Mouse (Mus musculus) midbrain, postnatal 0 days (tissue): ENCODE measurements around the gene Rps6ka5. TPM values are rescaled to one million over a fixed set of nuclear protein-coding genes. Genes with fewer than 3 reads are reported as not detected.

Experiments
- ATAC-seq: fragments of 200-750 bp; cut with Nextera tagmentation; 2 replicates; pipeline ENCODE4 v1.8.0; 2017; ENCODE audit warnings: moderate number of reproducible peaks, mild to moderate bottlenecking, moderate TSS enrichment, moderate library complexity; ENCODE audit not compliant: low FRiP score
- DNase-seq: peaks from one replicate; pipeline ENCODE4 v3.0.0-alpha.2; 2015; ENCODE audit warnings: low spot score
- H3K27ac ChIP-seq: fragments of 300-500 bp; sonication (generic); 2 replicates; pipeline ENCODE4 v1.5.1; 2014; ENCODE audit warnings: low read depth, mild to moderate bottlenecking, low read length, mixed read lengths
- H3K27me3 ChIP-seq: fragments of 300-500 bp; sonication (generic); 2 replicates; pipeline ENCODE4 v1.6.1; 2014; ENCODE audit warnings: low read length, control low read depth, mixed read lengths; ENCODE audit not compliant: insufficient read depth
- H3K36me3 ChIP-seq: fragments of 300-500 bp; sonication (generic); 2 replicates; pipeline ENCODE4 v1.6.1; 2014; ENCODE audit warnings: low read length, control low read depth, mixed read lengths; ENCODE audit not compliant: insufficient read depth
- H3K4me1 ChIP-seq: fragments of 300-500 bp; sonication (generic); 2 replicates; pipeline ENCODE4 v1.6.1; 2014; ENCODE audit warnings: mild to moderate bottlenecking, control low read depth, antibody characterized with exemption, low read length, mixed read lengths; ENCODE audit not compliant: insufficient read depth
- H3K4me2 ChIP-seq: fragments of 300-500 bp; sonication (generic); 2 replicates; pipeline ENCODE4 v1.6.1; 2014; ENCODE audit warnings: low read depth, mild to moderate bottlenecking, low read length, mixed read lengths; ENCODE audit not compliant: poor library complexity, severe bottlenecking
- H3K4me3 ChIP-seq: fragments of 300-500 bp; sonication (generic); 2 replicates; pipeline ENCODE4 v1.5.1; 2014; ENCODE audit warnings: low read depth, mild to moderate bottlenecking, low read length, moderate library complexity
- H3K9ac ChIP-seq: fragments of 300-500 bp; sonication (generic); replicated peaks from 2 replicates; pipeline ENCODE4 v1.6.1; 2014; ENCODE audit warnings: mild to moderate bottlenecking, low read length, moderate library complexity, mixed read lengths; ENCODE audit not compliant: poor library complexity, severe bottlenecking
- H3K9me3 ChIP-seq: fragments of 300-500 bp; sonication (generic); 2 replicates; pipeline ENCODE4 v1.6.1; 2016; ENCODE audit warnings: low read length, control low read depth
- CTCF ChIP-seq: IDR thresholded peaks from 2 replicates; pipeline ENCODE4 v1.5.1; 2016; ENCODE audit warnings: antibody characterized with exemption, mild to moderate bottlenecking
- WGBS: fragments of 180-500 bp; shearing (Covaris S2); extraction: QIAGEN DNeasy Blood & Tissue Kit; methylation state at CpG from one replicate; pipeline ENCODE4 v1.1.7; 2014; 5-methylcytosine and 5-hydroxymethylcytosine counted together
- polyA plus RNA-seq: library from polyadenylated mRNA; unstranded; fragments of >200 nt; fragmentation: Nextera tagmentation; extraction: Ambion mirVana; gene quantifications from 2 replicates; pipeline ENCODE4 v1.2.1, GENCODE M21; 2015
- total RNA-seq: library from RNA; depleted of rRNA; stranded (reverse); fragments of >200 nt; gene quantifications from 2 replicates; pipeline ENCODE4 v1.2.3, GENCODE M21; 2014; rRNA removed

Gene Rps6ka5
- total and polyA plus RNA-seq, 2 experiments from 2014 or later, result 4.9 to 12.6 TPM

- Histone ChIP-seq H3K4me1 (no peaks in the 10 kb centered on the region), H3K9me3 (no peaks in the 10 kb centered on the region), H3K27ac (no peak overlapping the region), H3K4me3 (no peak overlapping the region), H3K4me2 (no peak overlapping the region), H3K9ac (no peak overlapping the region), H3K27me3 (no peaks in the 10 kb centered on the region), H3K36me3 (peaks cover 6% of the 10 kb centered on the region)
- DNase-seq (no peak), ATAC-seq (no peak)
- no peak for TF ChIP-seq CTCF
- 97% methylated on average over 2 of the region's 2 CpGs for WGBS
These were observed 222.2 kb downstream of the Rps6ka5 start for GRCm38 (mm10) chr12:100504585-100504984.

GRCm38 (mm10) chr12:100503659-100504058 lies 223.1 kb downstream of the Rps6ka5 start:
- Histone ChIP-seq H3K9me3 (no peaks in the 10 kb centered on the region), H3K27ac (no peak overlapping the region), H3K9ac (no peak overlapping the region), H3K36me3 (peaks cover 14% of the 10 kb centered on the region), H3K27me3 (no peaks in the 10 kb centered on the region), H3K4me1 (no peaks in the 10 kb centered on the region), H3K4me3 (no peak overlapping the region), H3K4me2 (no peak overlapping the region)
- no peak for TF ChIP-seq CTCF
- no peak for ATAC-seq
- 79% methylated on average over 4 of the region's 4 CpGs for WGBS
- DNase-seq, result no peak

GRCm38 (mm10) chr12:100502544-100502943 lies 224.2 kb downstream of the Rps6ka5 start:
- 85% methylated on average over 3 of the region's 3 CpGs for WGBS
- ATAC-seq (no peak), DNase-seq (no peak)
- Histone ChIP-seq H3K27ac (no peak overlapping the region; the same call in 1 of the 2 replicates), H3K9ac (no peak overlapping the region), H3K4me2 (no peak overlapping the region), H3K4me1 (no peaks in the 10 kb centered on the region), H3K36me3 (peaks cover 21% of the 10 kb centered on the region), H3K27me3 (no peaks in the 10 kb centered on the region), H3K4me3 (no peak overlapping the region), H3K9me3 (no peaks in the 10 kb centered on the region)
- TF ChIP-seq CTCF, result no peak

GRCm38 (mm10) chr12:100501261-100501660 lies 225.5 kb downstream of the Rps6ka5 start:
- Histone ChIP-seq H3K9me3 (no peaks in the 10 kb centered on the region), H3K4me1 (no peaks in the 10 kb centered on the region), H3K4me2 (no peak overlapping the region), H3K9ac (no peak overlapping the region), H3K36me3 (peaks cover 21% of the 10 kb centered on the region), H3K4me3 (no peak overlapping the region), H3K27me3 (no peaks in the 10 kb centered on the region), H3K27ac (no peak overlapping the region)
- 92% methylated on average over 4 of the region's 4 CpGs for WGBS
- ATAC-seq (no peak), DNase-seq (no peak)
- no peak for TF ChIP-seq CTCF

- no peak for TF ChIP-seq CTCF
- no peaks in the 10 kb centered on the region for H3K9me3 ChIP-seq
- no peak overlapping the region for H3K4me2 ChIP-seq
- ATAC-seq (no peak), DNase-seq (no peak)
- no peaks in the 10 kb centered on the region for H3K4me1 ChIP-seq
- peaks cover 25% of the 10 kb centered on the region for H3K36me3 ChIP-seq
- WGBS, result 93% methylated on average over 13 of the region's 13 CpGs
- H3K9ac ChIP-seq, result no peak overlapping the region
- no peak overlapping the region for H3K27ac ChIP-seq
- no peak overlapping the region for H3K4me3 ChIP-seq
- no peaks in the 10 kb centered on the region for H3K27me3 ChIP-seq
These were observed 227.3 kb downstream of the Rps6ka5 start for GRCm38 (mm10) chr12:100499469-100499868.

Other genes starting within 250 kb of the Rps6ka5 start
- 38.9 and 55.5 TPM in 2 replicates for gene Ttc7b, start 206.2 kb downstream of the Rps6ka5 start, total RNA-seq
- 8.3 and 8.7 TPM in 2 replicates for gene Ttc7b, start 206.2 kb downstream of the Rps6ka5 start, polyA plus RNA-seq
- 3.6 and 5.4 TPM in 2 replicates for gene Dglucy, start 52.1 kb upstream of the Rps6ka5 start, total RNA-seq
- 2.0 and 2.2 TPM in 2 replicates for gene Dglucy, start 52.1 kb upstream of the Rps6ka5 start, polyA plus RNA-seq
- 22.3 and 28.4 TPM in 2 replicates for gene Gpr68, start 181.2 kb upstream of the Rps6ka5 start, total RNA-seq
- gene Gpr68, start 181.2 kb upstream of the Rps6ka5 start, polyA plus RNA-seq, result 6.2 and 8.7 TPM in 2 replicates